Mouse (Mus musculus): ENCODE data around the gene Tnrc6a.
"Not testable (repeated sequence)": the region's sequence is repeated elsewhere in the genome, so short reads cannot be mapped to it uniquely, and the experiment has no call there.

Tnrc6a gene

DNA sequence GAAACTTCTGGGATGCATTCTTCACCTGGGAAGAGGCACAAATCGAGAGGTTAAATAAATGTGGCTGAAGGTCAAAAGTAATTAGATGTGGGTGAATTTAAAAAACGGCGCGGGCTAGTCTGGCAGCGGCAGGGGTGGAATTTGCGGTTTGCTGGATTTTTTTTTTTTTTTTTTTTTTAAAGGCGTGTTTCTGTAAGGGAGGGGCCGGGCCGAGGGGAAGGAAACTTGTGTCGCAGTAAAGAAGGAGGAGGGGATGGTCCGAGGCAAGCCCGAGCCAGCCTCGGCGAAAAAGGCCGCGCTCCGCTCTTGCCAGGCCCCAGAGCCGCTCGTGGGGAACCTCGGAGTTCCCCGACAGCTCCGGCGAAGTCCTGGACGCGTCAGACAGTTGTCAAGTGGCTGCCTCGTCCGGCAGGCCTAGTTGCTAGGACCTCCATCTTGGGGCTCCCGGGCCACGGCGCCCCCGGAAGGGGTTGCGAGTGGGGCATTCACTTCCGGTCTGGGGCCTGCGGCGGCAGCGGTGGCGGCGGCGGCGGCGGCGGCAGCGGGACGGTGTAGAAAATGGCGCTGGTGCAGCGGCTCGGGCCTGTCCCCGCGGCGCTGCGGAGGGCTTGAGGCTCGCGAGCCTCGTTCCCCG, at the start of gene Tnrc6a:
TSS of gene Tnrc6a (plus strand) at position 221 of the 634 bp plus-strand sequence.
- DNase-seq (ENCODE audit: inconsistent age in 2 of 2, low spot score in 1 of 2) = peak; percentile 96 to 99

DNA sequence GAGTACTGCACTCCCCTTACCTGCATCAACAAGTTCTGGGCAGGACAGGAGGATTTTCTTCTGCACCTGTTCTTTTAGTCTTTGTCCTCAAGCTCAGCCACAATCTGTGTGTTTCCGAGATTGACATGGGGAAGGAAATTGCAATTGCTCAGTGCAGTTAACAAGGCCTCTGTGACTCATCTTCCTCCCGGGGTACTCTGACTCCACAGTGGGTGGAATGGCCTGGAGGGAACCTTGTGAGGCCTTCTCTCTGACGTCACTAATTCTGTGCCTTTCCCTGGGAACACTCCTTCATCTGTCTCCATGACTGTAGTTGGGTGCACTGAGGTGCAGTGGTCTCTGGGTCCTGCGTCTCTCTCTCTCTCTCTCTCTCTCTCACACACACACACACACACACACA, 41.4 kb upstream of the Tnrc6a start:
- peak; percentile 51 to 75 for DNase-seq (ENCODE audit: inconsistent age in 2 of 2, low spot score in 1 of 2)

GRCm38 (mm10) chr7:123083441-123084123, 40.1 kb upstream of the Tnrc6a start:
- DNase-seq (ENCODE audit: inconsistent age in 2 of 2, low spot score in 1 of 2) = peak in 1 of 2 experiments; percentile 59

- DNase-seq (ENCODE audit: inconsistent age in 2 of 2, low spot score in 1 of 2) = peak; percentile 67 to 80
Measured at GRCm38 (mm10) chr7:123084180-123084691, 39.4 kb upstream of the Tnrc6a start.

GRCm38 (mm10) chr7:123084708-123085107, 39.0 kb upstream of the Tnrc6a start:
- DNase-seq (ENCODE audit: inconsistent age in 2 of 2, low spot score in 1 of 2) = peak in 1 of 2 experiments; percentile 68

DNA sequence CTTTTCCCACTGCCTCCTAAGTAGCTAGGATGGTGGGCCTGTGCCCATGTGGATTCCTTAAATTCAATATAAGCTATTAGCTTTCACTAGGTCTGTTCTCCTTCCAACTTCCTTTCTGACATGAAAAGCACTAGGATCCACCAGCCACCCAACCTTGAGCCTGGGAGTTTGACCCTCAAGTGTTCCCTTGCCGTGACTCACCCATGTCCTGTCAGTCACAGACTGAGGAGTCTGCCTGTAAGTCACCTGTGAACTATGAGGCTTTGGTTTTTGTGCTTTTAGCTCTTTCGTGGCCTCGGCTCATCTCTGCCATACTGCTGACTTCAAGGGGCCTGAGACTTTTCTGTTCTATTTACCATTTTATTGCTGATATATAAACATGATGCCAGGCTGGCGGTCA, 34.8 kb upstream of the Tnrc6a start:
- peak; percentile 76 to 86 for DNase-seq (ENCODE audit: inconsistent age in 2 of 2, low spot score in 1 of 2)

GRCm38 (mm10) chr7:123096344-123097120, 27.2 kb upstream of the Tnrc6a start:
- DNase-seq (ENCODE audit: inconsistent age in 2 of 2, low spot score in 1 of 2) = peak; percentile 60 to 72

DNA sequence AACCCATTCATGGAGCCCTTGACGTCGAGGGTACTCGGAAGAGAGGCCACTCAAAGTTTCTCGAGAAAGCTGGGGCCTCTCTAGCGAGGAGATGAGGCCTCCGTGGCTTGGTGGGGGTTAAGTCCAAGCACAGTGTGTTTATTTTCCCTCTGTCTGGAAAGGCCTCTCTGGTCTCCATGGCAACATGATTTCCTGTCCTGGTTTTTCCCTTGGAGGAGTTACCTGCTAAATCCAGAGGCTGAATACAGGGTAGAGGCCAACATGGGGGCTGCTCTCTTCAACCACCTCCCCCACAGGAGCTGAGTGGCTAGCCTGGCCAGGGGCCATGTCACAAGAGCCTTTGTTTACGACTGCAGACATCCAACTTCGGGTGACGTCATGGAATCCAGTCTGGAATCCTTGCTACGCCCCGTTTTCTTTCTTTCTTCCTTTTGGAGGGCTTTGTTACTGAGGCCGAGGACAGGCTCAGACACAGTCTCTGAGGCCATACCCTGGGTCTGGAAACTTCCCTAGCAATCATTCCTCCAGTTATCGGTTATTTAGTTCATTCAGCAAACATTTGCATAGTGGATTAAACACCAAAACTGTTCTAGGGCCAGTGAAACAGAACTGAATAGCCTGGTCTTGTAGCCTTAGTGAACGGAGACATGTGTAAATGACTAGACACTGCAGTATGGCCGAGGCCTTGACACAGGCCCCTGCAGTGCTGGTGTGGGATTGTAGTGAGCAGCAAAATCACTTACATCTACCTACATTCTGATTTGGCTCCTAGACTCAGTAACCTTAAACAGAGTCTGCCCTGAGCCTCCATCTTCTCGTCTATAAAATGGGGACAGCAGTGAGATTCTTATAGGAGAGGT, 25.6 kb upstream of the Tnrc6a start:
- DNase-seq (ENCODE audit: inconsistent age in 2 of 2, low spot score in 1 of 2) = peak; percentile 80 to 91

- peak in 1 of 2 experiments; percentile 64 for DNase-seq (ENCODE audit: inconsistent age in 2 of 2, low spot score in 1 of 2)
Measured at GRCm38 (mm10) chr7:123101295-123101694, 22.4 kb upstream of the Tnrc6a start.

DNA sequence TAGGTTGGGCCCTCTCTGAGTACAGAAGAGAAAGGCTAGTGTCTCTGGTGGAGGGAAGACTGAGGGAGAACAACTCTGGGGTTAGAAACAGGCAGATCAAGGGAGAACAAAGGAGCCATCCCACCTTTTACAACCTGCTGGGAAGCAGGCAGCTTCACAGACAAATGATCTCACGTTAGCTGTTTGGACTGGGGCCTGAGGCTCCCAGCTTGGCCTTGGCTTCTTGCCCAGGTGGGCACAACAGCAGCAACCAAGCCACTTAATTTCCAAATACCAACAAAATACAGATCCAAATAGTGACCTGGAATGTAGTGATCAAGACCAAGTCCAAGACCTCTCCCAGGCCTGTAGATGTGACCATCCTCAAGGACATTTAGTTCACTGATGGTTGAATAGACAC, 18.3 kb upstream of the Tnrc6a start:
- DNase-seq (ENCODE audit: inconsistent age in 2 of 2, low spot score in 1 of 2) = not testable (repeated sequence)

GRCm38 (mm10) chr7:123105906-123106305, 17.8 kb upstream of the Tnrc6a start:
- no peak for DNase-seq (ENCODE audit: inconsistent age in 2 of 2, low spot score in 1 of 2)

- peak in 1 of 2 experiments; percentile 48 for DNase-seq (ENCODE audit: inconsistent age in 2 of 2, low spot score in 1 of 2)
Measured at GRCm38 (mm10) chr7:123106326-123106725, 17.4 kb upstream of the Tnrc6a start.

- peak; percentile 76 to 91 for DNase-seq (ENCODE audit: inconsistent age in 2 of 2, low spot score in 1 of 2)
Measured at GRCm38 (mm10) chr7:123108058-123109055, 15.3 kb upstream of the Tnrc6a start.

DNA sequence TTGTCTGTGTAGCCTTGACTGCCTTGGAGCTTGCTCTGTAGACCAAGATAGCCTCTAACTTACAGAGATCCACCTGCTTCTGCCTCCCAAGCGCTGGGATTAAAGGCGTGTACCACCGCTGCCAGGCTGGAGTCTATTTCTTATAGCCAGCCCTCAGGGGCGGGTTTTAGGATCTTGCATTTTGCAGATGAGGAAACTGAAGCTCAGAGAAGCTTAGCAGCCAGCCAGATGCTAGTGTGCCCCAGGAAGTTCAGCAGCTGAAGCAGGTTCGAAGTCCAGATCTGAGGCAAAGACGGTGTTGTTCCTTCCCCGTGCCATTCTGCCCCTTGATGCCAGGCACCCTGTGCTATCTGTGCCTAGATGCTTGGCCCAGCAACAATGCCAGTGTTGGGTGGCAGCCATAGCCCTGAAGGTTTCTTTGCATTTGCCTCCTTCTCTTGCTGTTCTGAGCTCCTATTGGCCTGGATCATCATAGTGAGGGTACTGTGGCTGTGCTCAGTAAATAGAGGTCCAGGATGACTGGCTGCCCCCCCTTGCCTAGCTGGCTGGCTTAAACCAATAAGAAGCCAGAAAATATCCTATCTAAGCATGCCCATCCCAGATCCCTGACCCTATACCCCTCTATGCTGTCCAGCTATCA, 14.2 kb upstream of the Tnrc6a start:
- DNase-seq (ENCODE audit: inconsistent age in 2 of 2, low spot score in 1 of 2) = peak in 1 of 2 experiments; percentile 46

DNA sequence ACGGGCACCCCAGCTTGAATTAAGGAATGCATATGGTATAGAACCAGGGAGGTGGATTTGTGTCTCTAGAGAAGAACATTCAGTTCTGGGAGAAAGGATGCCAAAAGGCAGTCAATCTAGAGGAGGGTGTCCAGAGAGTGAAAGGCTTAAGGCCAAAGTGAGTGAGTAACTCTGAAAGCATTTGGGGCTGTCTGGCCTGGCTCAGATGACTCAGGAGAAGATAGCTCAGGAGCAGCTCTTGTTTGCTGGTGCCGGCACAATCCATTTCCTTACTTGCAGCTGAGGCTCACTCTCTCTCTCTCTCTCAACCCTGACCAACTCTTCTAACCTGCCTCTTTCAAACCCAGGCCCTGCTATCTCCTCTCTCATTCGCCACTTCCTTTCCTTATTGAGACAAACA, 13.6 kb upstream of the Tnrc6a start:
- DNase-seq (ENCODE audit: inconsistent age in 2 of 2, low spot score in 1 of 2) = peak; percentile 84 to 91

- DNase-seq (ENCODE audit: inconsistent age in 2 of 2, low spot score in 1 of 2) = no peak
Measured at GRCm38 (mm10) chr7:123113590-123113989, 10.1 kb upstream of the Tnrc6a start.

DNA sequence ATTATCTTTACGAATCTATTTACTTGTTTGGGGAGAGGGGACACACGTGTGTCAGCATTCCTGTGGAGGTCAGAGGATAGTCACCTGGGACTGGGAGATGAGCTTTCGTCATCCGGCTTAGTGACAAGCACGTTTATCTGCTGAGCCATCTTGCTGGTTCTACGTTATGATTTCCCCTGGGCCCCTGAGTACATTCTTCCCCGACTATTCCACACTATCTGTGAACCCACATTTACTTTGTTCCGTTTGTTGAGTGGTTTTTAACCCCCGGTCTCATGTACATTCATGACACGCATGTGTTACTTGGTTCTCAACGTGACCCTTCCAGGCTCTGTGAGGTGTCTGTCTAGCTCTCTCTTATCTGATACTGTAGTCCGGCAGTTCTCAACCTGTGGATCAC, 6.9 kb upstream of the Tnrc6a start:
- DNase-seq (ENCODE audit: inconsistent age in 2 of 2, low spot score in 1 of 2) = no peak

DNA sequence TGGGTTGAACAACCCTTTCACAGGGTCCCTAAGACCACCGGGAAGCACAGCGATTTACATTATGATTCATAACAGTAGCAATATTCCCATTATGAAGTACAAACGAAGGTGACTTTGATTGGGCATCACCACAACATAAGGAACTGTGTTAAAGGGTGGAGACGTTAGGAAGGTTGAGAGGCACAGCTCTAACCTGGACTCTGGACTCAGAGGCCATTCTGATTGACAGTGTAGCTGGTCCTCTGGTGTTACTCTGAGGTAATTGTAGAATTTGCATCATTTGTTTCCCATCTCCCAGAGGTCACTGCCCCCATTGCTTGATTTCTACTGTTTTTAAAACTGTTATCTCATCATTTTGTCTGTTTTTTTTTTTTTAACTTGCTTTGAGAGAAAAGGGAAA, 6.5 kb upstream of the Tnrc6a start:
- DNase-seq (ENCODE audit: inconsistent age in 2 of 2, low spot score in 1 of 2) = no peak

- DNase-seq (ENCODE audit: inconsistent age in 2 of 2, low spot score in 1 of 2) = no peak
Measured at GRCm38 (mm10) chr7:123120516-123120915, 3.2 kb upstream of the Tnrc6a start.

All from adrenal gland, adult (tissue).